Mouse (Mus musculus) regulatory T cell (primary cell): Measurements from ENCODE around the gene Foxn3.

Experiments used
- in situ Hi-C: fragments of 300-600 bp; cut with MboI, MseI; formaldehyde crosslinking; loops from one replicate; pipeline ENCODE4 v1.15.1; 2025; ENCODE audit warnings: high pct_unique_total_duplicates

Gene Foxn3

DNA sequence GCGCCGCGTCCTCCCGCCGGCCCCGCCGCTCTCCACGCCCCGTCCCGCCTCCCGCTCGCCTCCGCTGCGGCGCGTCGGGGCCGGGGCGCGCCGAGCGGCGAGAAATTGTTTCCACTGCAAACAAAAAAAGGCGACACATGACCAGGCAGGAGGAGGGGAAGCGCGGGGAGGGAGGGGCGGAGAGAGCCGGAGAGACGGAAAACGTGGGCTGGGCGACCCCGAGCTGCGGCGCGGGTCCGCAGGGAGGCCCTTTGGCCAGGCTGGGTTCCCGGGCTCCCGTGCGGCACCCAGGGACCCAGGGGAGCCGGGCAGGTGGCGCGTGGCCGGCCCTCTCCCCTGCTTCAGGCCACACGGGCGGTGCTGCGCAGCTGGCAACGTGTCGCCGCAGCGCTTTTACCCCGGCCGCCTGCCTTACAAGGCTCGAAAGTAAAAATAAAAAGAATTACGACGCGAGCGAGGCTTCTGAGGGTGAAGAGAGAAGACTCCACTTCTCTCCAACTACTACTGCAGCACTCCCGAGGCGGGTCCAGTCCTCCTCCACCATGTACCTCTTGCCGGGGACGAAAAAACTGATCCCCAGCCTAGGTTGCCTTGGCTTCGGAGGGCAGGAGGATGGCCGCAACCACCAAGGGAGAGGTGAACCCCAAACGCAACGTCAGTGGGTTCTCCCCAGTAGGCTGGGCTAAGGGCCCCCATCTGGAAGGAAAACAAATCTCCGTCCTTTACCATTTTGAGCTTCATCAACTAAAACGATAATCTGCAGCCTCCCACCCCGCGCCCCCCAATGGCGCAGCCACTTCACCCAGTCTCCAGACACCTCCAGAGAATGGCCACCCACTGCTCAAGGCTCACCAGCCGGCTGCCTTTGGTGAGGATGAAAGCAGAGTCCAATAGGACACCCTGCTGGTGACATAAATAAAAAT lies 170.2 kb downstream of the Foxn3 start:
- in situ Hi-C loops = loop anchor here (5.0 kb wide), 1 partner anchor 169 kb away; the partner anchor contains the start of gene Foxn3

DNA sequence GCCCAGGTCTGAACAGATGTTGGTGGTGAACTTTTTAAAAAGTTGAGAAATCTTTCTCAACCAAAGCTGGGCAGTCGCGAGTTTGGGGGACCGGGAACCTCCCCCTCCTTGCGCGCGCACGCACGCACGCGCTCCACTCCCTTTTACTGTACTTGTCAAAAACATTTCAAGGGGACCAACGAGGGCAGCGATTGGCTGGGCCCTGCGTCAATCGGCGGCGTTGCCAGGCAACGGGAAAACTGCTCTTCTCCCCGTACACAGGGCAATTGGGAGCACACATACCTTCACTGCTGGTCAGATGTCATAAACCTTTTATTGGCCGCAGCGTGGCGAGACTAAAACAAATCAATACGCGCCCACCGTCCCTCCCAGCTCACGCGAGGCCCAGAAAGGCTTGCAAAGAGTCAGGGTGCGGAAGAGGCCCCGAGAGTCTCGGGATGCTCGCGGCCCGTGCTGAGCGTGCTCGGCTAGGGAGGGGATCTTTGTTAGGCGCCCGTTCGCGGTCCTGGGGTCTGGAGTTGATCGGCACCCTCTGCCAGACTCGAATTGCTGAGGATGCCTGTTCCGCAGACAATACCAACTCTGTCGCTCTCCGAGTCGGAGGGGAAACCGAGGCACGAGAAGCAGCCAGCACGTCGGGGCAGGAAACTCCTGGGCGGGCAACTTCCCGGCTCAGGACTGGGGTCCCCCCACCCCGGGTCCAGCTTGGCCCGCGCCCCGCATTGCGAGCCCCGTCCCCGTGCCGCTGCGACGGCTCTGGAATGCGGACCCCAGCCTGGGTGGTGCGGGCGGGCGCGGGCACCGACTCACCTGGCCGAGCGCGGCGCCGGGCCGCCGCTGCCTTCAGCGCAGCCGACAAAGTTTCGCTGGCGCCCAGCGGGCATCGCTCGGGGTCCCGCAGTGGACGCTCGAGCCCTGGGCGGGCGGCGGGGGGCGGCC lies 171.2 kb downstream of the Foxn3 start:
- in situ Hi-C loops = loop anchor here (5.0 kb wide), 1 partner anchor 170 kb away; the partner anchor contains the start of gene Foxn3

DNA sequence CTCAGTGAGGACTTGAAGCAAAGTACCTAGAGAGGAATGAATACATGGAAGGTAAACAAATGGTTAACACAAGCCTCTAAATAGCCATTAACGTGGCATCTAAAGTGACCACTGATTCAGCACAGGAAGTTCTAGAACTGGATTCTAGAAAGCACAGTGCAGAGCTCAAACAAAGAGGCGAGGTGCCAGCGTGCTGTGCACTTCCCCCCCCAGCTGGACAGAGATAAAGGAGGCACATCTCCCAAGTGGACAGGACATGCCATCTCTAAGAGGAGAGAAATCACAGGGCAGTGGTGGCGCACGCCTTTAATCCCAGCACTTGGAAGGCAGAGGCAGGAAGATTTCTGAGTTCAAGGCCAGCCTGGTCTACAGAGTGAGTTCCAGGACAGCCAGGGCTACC lies 173.0 kb downstream of the Foxn3 start:
- in situ Hi-C loops = loop anchor here (5.0 kb wide), 1 partner anchor 172 kb away; the partner anchor contains the start of gene Foxn3

DNA sequence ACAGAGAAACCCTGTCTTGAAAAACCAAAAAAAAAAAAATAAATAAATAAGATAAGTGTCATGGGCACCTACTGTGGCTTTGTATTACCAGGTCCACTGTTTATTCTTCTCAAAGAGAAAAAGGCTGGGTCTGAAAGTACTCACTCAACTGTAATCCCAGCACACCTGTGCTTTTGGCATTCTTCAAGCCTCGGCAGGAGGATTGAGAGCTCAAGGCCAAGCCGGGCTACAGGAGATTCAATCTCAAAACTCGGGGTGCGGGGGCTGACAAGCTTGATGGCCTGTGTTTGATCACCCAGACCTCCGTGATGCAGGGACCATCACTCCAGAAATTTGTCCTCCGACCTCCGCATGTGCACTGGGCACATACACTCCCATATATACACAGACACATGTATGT lies 174.1 kb downstream of the Foxn3 start:
- in situ Hi-C loops = no loop called here

DNA sequence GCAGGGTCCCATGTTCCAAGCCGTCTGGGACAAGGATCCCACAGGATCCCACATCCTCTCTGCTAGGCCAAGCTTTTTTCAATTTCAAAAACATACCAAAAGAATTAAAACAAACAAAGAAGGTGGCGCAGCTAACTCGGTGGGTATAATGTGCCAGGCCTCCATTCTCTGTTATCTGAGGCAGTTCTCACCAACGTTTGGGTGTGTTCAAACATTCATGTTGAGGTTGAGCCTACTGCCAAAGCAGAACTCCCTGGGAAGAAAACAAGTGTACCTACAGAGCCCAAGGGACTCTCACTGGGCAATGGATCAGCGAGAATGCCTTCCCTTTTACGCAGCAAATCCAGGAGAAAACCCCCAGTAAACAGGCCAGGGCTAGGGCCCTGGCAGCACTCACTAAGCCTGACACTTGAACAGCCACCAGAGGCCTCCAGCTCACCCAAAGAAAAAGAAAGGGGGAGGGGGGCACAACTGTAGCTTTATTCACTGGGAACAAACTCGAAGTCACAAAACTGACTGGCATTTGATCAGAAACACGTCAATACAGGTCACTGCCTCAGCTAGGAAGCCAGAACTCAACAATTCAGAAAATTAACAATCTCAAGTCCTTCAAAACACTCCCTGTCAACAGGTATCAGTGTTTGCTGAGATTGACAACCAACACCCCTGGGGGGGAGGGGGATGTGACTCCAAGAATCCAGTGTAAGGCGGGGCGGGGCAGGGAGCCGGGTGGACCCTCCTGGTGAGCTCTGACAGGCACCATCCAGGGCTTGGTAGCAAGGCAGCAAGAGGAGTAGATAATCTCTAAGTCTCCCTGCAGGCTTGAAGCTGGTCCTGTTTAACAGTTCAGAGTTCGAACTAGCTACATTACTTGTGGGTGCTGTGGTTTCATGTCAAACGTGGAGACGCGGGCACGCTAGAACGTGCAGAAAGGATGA lies 177.2 kb downstream of the Foxn3 start:
- in situ Hi-C loops = no loop called here

DNA sequence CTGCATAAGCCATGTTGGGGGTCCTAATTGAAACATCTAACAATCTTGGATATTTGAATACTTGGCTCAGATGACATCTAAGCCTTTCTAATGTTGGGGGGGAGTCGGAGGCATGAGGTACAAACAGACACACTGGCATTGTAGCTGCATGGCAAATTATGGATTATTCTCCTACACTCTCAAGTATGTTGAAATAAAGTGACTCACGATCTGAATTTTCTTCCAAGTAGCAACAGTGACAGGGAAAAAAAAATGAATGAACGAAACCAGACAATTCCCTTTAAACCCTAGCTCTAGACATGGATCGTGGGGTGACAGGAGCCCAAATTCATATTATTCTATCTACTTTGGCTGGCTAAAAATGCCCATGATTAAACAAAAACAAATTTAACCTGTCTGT lies 178.3 kb downstream of the Foxn3 start:
- in situ Hi-C loops = no loop called here

DNA sequence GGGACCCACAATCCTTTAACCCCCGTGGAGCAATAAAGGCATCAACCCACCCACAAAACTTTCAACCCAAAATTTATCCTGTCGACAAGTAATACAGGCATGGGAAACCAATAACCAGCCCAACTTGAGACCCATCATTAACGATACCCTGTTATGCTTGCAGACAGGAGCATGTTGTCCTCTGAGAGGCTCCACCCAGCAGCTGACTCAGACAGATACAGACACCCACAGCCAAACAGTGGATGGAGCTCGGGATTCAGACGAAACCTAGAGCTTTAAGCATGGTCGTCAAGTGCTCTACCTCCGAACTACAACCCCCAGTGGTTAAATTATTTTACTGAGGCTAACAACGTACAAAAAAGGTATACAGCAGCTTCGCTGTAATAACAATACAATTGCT lies 182.1 kb downstream of the Foxn3 start:
- in situ Hi-C loops = no loop called here

DNA sequence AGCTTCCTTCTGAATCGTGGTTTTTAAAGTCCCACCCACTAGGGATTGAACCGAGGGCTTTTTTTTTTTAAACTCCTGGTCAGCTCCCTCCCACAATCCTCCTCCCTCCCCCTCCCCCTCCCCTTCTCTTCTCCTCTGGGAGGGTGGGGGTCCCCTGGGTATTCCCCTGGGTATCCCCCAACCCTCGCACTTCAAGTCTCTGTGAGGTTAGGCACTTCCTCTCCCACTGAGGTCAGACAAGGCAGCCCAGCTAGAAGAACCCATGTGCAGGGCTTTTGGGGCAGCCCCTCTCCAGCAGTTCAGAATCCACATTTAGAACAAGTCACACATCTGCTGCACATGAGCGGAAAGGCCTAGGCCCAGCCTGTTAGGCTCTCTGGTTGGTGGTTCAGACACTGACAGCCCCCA lies 182.5 kb downstream of the Foxn3 start:
- in situ Hi-C loops = no loop called here

DNA sequence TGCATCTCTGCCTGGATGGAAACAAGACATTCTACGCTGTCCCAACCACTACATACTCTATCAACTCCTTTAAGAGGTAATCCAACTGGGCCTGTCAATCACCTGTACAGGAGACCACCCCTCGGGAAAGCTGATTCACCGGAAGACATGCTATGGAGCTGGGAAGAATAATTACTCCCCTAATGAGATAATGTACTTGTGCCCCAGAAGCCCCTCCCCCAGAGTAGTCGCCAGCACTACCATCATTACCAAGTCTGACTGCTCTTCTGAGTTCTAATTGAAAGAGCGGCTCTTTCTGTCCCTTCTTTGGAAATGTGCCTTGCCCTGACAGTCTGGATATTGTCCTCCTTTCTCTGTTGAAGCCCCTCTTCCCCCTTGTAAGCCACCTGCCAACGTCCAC lies 183.3 kb downstream of the Foxn3 start:
- in situ Hi-C loops = no loop called here

DNA sequence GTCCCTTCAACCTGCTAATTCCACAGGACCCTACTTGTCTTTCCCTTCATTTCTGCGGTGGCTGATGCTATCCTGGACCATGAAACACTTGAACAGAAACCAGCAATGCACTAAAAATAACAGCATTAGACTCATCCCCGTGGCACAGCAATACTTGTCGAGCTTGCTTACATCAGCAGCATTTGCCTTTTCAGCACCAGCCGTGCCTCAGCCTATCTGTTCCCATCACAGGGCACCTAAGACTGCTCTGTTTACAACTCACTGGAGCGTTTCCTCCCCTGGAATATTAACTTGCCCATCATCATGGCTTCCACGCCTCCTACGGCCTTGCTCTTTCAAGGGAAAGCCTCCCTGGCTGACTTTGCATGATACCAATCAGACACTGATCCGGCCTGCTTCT lies 185.1 kb downstream of the Foxn3 start:
- in situ Hi-C loops = no loop called here

DNA sequence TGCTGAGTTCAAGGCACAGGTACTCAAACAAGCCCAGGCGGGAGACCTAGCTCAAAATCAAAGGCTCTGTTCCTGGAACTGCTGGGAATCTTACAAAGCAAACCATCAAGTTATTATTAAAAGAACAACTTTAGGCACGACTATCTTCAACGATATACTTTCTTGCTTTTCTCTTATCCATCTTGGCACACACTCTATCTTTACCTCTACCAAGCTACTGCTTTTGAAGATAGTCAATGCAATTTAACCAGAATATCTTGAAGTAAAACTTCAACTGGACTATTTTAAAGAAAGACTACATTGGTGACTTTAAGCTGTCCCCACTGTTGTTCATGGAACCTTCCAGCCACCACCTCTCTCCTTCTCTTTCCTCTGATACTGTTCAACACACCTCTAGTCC lies 185.7 kb downstream of the Foxn3 start:
- in situ Hi-C loops = no loop called here

DNA sequence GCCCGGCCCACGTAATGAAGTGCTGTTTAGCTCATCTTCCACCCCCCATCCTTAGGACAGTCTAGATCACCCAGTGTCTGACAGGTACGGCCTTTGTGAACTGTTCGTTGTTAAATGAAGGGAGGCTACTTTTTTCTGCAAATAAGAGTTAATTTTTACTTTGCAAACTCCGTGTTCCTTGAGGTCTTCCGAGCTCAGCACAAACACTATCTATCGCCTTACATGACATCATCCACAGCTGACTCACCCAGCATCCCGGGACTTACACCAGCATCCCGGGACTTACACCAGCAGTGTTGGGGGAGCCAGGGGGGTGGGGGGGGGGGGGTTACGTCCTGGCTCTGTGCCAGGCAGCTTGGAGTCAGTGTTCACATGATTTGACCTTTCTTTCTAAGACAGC lies 186.3 kb downstream of the Foxn3 start:
- in situ Hi-C loops = no loop called here

DNA sequence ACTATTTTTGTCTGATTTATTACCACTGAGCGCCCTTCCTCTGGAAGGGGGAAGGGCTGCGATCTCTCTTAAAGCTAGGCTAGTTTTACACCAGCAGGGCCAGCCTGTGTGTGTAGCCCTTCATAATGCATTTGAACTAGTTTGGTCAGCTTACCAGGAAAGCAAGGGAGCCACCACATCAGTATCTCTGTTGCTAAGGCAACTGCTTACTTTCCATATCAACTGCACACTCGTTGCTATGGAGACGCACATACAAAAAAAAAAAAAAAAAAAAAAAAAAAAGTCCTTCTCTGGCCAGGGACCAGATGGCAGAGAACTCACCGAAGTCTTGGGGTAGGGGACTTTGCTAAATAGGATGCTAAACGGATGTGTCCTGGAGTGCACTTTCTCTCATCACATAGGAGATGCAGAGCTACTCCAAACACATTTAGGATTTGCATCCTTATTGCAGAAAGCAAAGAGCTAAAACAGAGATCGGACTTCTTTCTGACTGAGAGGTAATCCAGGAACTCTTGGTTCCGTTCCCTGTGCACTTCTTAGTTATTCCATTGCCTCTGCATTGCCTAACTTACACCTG lies 187.4 kb downstream of the Foxn3 start:
- in situ Hi-C loops = no loop called here

DNA sequence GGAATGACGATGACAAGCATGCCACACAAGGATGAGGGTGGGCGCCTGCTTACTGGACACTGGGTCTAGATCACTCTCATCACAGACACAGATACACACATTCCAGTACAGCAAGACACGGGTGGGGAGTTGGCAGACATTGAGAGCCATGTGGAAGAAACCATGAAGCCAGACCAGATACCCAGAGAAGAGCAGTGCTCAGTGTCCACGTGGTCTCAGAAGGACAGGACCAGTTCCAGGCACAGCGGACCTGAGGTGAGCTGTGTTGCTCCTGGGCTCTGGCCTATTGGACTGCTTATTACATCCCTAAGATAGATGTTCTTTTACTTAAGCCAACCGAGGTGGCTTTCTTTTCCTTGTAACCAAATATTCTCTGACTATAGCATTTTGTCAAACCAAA lies 188.0 kb downstream of the Foxn3 start:
- in situ Hi-C loops = no loop called here

DNA sequence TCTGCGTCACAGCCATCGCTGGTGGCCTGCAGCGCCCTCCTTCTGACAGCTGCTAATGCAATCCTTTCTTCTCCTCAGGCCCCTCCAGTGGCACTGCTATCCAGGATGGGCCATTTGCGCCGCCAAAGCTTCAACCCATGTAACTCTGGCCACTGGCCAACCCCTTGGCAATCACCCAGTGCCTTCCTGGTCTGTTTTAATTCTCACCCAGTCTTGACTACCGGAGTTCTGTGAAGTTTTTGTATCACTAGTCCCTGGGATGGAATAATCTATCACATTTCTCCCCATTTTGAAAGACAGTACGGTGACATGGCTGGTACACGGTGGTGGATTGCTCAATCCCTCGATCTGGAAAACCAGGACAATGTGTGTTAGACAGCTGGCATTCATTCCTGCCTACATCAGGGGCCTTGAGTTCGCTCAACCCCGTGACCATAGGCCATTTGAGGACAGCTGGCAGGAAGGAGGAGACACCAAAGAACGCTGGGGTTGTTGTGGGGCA lies 189.2 kb downstream of the Foxn3 start:
- in situ Hi-C loops = no loop called here

DNA sequence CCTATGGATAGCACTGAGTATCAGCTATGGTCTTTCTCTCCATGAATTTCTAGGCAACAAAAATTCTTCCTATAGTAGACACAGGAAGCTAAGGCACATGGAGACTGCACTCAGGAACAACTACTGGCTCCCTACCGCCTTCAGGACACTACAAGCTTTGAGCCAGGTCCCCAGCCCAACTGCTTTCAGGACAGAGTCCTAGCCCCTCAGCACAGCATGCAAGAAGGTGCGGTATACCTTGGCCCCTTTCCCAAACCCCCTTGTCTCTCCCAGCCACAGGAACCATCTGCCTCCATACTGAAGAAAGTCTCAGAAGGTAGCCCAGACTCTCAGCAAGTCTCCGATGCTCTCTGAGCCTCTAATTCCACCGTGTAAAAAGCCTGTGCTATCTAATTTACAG lies 189.8 kb downstream of the Foxn3 start:
- in situ Hi-C loops = no loop called here

DNA sequence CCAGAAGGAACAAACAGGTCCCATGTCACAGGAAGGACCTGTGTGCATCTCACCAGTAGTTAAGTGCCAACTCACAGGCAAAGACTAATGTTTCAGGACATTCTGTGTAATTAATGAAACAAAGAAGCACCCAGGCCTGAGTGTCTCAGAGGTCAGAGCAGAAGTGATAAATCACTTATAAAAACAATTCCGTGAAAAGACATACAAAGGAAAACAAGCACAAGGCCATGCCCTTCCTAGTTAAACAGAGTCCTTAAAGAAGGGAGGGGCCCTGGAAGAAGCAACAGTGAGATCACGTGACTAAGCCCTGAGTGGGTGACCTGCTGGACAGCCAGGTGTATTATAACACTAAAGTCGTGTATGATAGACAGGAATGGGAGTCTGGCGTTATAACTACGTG lies 191.9 kb downstream of the Foxn3 start:
- in situ Hi-C loops = no loop called here

DNA sequence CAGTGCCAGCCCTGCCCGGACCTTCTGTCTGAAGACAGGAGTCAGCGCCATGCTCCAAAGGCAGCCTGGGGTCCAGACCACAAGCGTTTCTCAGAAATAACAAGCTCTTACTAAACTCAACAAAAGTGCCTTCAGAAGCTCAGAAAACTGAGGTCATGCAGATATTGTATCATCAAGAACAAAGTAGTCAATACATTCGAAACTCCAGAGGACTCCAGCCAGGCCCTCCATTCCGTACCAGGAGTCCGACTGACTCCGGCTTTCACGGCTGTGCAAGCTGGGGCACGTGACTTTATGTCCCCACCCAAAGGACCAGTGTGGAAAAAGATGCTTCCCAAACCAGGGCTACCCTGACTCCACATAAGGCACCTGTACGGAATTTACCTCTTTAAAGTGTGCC lies 195.1 kb downstream of the Foxn3 start:
- in situ Hi-C loops = no loop called here

DNA sequence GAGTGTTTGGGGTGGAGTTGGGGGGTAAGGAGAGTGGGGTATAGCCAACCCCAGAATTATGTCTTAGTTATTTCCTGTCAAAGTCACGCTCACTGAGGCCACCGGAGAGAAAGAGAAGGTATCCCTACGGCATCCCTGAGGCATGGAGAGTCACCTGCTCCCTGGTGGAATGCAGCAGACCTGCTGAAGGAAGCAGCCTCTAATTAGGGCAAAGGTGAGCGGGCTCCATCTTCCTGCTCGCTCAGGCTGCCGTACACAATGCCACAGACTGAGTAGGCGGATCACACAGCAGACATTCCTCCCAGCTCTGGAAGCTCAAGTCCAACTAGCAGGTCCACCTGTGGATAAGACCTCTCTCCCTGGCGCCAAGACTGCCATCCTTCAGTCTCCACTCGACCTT lies 197.4 kb downstream of the Foxn3 start:
- in situ Hi-C loops = no loop called here

DNA sequence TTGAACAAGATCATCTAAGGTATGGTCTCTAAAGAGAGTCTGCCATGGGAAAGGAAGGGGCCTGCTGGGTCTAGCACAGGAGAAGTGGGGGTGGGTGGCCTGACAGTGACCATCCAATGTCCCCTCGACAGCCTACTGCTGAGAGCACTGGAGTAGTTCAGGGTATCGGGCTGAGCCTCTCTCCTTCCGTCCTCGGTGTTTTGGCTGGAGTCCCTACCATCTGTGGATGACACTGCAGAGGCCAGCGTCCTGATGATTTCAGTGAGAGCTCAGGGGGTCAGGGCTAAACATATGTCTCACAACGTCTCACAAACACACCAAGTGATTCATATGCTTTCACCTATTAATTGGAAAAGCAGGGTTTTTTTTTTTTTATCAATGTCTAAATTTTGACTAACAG lies 199.2 kb downstream of the Foxn3 start:
- in situ Hi-C loops = no loop called here

DNA sequence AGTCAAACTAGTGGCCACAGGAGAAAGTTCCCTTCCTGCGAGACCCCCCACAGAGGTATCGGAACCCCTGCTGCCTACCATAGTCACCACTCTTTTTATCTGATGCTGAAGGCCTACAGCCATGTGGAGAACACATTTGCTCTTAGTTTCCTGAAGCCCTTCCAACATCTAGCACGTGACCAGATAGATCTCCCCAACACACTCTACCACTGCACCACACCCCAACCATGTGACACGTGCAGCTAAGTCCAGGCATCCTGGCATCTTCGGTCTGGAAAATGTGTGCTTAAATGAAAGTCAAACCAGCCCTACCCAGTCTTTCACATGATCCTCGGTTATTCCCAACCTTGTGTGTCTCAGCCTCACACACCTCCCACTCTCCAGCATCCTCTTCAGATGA lies 200.4 kb downstream of the Foxn3 start:
- in situ Hi-C loops = no loop called here
